Mouse (Mus musculus): ENCODE measurements around the gene Arhgap33.

Arhgap33 gene

GRCm38 (mm10) chr7:30534633-30535577 is at the start of gene Arhgap33:
TSS of gene Arhgap33 (minus strand) at chr7:30535060.
- peak; percentile 96 for DNase-seq (ENCODE audit: low spot score)

DNA sequence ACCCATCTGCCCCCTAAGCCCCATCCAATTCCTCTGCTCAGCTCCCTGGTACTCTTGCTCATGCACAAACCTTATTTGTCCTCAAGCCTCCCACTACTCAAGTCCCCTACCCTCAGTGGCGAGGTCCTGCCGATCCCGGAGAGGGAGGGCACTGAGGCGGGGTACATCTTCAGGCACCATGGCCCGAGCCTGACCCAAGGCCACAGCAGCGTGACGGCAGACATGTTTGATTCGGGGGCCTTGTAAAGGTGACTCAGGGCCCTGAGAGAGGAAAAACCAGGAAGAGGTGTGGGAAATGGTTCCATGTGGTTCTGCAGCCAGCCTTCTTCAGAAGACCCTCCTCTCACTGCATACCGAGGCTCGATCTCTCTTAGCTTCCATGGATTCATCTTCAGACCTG is 49.5 kb upstream of the Arhgap33 start:
- no peak for DNase-seq (ENCODE audit: low spot score)

DNA sequence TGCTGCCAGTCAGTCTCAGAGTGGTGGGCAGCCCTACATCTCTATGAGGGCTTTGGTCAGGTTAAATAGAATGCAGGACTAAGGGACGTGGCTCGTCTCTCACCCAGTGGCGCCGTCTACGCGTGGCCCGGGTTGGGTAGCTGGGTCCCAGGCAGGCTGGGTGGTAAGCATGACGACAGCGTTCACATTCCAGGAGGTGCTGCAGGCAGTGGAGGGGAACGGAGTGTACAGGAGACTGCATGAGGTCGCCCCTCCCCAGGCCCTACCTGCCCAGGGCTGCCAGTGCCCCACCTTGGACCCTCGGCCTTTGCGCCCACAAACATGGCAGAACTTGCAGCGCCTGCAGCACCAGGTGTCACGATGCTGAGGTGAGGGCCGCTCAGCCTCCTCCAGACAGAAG is 46.7 kb upstream of the Arhgap33 start:
- DNase-seq (ENCODE audit: low spot score), result no peak

- DNase-seq (ENCODE audit: low spot score), result no peak
Observed at GRCm38 (mm10) chr7:30579950-30580349, 45.1 kb upstream of the Arhgap33 start.

DNA sequence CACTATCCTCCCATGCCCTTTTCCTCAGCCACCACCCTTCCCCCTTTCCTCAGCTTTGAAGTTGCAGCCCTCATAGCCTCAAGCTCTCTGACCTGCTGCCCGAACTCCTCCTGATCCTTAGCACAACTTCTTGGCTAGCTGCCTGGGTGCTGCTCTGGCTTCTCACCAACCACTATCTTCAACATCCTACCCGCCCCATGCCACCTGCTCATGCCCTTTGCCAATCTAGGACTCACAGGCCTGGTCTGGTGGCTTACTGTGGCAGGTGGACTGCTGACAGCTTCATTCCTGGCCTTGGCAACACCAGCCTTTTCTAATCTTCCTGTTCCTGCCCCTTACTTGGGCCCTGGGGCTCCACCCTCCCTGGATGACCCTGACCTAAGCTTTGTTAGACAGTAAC is 38.1 kb upstream of the Arhgap33 start:
- no peak for DNase-seq (ENCODE audit: low spot score)

DNA sequence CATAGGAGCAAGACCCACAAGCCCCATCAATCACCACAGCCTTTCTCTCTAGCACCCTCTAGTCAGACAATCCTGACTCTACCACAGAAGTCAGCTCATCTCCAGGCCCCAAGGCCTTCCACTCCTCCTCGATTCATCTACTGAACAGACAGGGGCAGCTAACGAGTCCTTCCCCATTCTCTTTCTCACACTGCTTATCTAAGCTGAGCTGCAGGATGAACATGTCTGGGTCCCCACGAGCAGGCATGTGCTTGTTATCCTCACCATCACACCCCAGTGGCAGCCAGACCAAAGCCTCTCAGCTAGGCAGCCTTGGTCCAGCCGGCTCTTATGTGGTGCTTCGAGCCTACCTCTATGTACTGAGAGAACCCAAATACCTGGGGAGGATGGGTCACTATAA is 37.5 kb upstream of the Arhgap33 start:
- DNase-seq (ENCODE audit: low spot score), result no peak

GRCm38 (mm10) chr7:30567555-30567954 is 32.7 kb upstream of the Arhgap33 start:
- no peak for DNase-seq (ENCODE audit: low spot score)

DNA sequence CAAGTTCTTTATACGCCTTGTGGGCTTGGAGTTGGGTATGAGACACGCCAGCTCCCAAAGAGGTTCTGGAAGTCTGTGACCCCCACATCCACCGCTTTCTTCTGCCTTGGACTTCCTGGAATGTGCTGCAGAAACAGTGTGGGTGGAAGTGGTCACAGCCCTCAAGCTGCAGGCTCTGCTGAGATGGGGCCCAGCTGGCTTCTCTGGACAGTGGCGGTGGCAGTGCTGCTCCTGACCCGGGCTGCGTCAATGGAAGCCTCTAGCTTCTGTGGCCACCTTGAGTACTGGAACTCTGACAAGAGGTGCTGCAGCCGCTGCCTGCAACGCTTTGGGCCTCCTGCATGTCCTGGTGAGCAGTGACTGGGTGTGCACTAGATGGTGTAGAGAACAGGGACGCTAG is 31.2 kb upstream of the Arhgap33 start:
- no peak for DNase-seq (ENCODE audit: low spot score)

GRCm38 (mm10) chr7:30564970-30565571 is 30.2 kb upstream of the Arhgap33 start, which contains the start of gene Igflr1:
TSS of gene Igflr1 (plus strand) at chr7:30565427.
- DNase-seq (ENCODE audit: low spot score), result no peak

GRCm38 (mm10) chr7:30563906-30564280 is 29.0 kb upstream of the Arhgap33 start:
- DNase-seq (ENCODE audit: low spot score), result no peak

DNA sequence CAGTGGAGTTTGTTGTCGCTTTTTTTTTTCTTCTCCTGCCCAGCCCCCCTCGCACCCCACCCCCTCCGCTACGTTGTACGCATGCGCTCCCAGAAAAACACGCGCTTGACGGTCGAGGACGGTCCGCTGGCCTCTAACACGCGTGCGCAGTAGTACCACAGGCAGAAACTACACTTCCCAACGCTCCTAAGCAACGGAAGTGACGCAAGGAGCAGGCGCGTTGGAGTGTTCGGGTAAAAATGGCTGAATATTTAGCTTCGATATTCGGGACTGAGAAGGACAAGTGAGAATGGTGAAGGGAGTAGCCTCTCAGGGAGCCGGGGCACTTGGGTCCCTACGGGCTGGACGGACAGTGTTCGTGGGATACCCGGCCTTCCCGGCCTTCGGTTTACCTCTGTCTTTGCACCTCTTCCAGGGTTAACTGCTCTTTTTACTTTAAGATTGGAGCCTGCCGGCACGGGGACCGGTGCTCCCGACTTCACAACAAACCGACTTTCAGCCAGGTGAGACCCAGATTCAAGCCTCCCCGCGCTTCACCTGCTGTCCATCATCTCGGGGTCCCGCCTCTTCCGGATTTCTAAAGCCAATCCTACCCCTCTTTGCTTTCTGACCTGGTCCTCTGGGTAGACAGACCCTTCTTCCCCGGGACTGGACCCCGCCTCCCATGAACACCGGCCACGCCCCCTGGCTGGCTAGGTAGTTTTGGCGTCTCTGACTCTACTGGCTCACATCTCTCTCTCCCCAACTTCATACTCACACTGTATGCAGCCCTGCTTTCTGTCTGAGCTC is 28.5 kb upstream of the Arhgap33 start, which contains the start of the genes U2af1l4, Gm49396 and Psenen:
Gene U2af1l4 (plus strand): TSS at position 185 of the 789 bp plus-strand sequence.
Gene Gm49396 (plus strand): TSS at position 228 of the 789 bp plus-strand sequence.
Gene Psenen (minus strand): TSS at position 511 of the 789 bp plus-strand sequence.
- peak; percentile 100 for DNase-seq (ENCODE audit: low spot score)

- peak; percentile 62 for DNase-seq (ENCODE audit: low spot score)
Observed at GRCm38 (mm10) chr7:30562526-30563116, 27.8 kb upstream of the Arhgap33 start.

DNA sequence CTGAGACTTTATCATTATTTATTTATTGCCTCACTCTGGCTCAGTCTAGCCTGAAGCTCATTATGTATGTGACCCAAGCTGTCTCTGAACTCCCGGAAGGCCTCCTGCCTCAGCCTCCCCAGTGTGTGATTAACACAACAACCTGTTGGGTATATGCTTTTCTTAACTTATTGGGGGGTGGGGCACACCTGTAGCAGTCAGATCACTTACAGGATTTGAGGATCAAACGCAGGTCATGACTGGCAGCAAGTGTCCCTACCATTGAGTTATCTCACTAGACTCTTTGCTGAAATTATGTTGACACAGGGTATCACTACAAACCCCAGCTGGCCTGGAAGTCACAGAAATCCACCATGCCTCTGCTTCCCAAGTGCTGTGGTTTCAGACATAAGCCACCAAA is 25.4 kb upstream of the Arhgap33 start:
- no peak for DNase-seq (ENCODE audit: low spot score)

DNA sequence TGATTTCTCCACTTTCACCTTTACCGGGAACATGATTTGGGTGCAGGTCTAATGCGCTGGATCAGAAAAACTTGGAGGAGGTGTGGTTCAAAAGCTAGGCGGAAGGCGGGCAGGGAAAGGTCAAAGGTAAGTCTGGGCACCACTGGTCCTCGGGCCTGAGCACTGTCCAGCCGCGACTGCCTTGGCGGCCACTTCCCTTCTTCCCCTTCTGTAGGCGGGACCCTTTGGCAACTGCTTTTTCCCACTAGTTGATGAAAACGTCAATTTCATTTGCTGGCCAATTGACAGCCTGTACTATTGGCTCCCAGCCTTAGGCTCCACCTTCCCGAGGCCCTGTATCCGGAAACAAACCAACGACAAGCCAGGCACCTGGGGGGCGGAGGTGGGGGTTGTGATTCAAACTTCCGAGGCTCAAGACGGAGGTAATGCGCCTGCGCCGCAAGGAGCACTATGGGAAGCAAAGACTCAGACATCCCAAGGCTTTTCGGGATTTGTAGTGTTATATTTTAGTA is 24.6 kb upstream of the Arhgap33 start, which contains the start of gene Lin37:
Gene Lin37 (minus strand): TSS at position 396 of the 512 bp plus-strand sequence.
- peak; percentile 96 for DNase-seq (ENCODE audit: low spot score)

GRCm38 (mm10) chr7:30558656-30559442 is 24.0 kb upstream of the Arhgap33 start:
- no peak for DNase-seq (ENCODE audit: low spot score)

GRCm38 (mm10) chr7:30557901-30558514 is 23.1 kb upstream of the Arhgap33 start:
- no peak for DNase-seq (ENCODE audit: low spot score)

GRCm38 (mm10) chr7:30556894-30557536 is 22.2 kb upstream of the Arhgap33 start:
- DNase-seq (ENCODE audit: low spot score), result no peak

DNA sequence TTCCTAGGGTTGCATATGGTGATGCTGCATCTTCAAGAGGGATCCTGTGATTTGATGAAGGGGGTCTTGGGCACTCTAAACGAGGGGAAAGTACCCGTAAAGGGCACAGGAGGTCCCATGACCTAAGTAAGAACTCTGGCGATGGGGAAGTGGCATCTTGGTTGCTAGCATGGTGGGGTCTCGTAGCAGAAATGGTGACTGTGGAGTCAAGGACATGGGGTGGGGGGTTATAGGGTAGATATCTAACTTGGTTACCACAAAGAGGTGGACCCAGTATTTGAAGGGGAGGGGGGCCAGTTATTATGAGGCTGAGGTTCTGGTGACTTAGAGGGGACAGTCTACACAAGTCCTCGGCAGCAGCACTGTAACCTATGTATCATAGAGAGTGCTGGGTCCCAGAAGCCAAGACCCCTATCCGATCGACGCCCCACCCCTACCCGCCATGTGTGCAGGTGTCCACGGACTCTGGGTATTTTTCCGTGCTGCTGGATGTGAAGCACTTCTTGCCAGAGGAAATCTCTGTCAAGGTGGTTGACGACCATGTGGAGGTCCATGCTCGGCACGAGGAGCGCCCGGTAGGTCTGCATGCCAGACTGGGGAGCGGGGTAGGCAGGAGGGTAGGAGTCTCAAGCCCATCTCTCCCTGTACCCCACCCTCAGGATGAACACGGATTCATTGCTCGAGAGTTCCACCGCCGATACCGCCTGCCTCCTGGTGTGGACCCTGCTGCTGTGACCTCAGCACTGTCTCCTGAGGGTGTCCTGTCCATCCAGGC is 19.1 kb upstream of the Arhgap33 start:
- DNase-seq (ENCODE audit: low spot score), result no peak

Measured in embryo, embryonic 10 days (tissue).